Mouse (Mus musculus): ENCODE data around the gene Cog5. TPM values are rescaled to one million over a fixed set of nuclear protein-coding genes. Genes with fewer than 3 reads are reported as not detected.

Gene Cog5
- polyA plus RNA-seq, 1 experiment from 2014 or later: 35.6 TPM

DNA sequence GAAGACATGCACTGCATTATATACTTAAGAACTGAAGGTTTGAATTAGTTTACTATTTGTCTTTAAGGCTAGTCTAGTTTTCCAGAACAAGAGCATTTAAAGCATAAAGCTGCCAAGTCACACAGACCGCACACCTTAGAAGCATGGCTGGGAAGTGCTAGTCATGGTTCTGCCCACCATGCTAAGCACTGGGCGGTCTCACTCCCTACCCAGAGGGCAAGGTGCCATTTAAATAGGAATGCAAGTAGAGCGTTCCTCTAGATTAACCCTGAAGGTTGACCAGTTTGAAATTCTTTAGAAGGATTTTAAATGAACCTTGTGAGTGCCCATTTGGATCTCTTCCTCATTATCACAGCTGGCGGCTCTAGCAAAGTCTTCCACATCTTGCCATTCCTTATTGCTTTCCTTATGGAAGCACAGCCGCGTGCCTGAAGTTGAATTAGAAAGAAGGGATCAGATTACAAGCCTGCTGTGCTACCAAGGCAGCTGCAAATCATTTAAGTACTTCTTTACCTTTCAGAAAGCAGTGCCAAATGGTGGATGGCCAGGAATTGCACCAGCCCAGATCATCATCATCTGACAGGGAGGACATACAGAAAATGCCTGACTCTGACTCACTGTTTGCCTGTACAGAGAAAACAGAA is 282.1 kb downstream of the Cog5 start:
- WGBS: 49% methylated on average over 6 of the region's 6 CpGs
- no peak overlapping the region for H3K27ac ChIP-seq (replicated peaks; ENCODE audit: low read depth, low read length)
- no peak overlapping the region for H3K4me3 ChIP-seq (replicated peaks; ENCODE audit: low read depth, low read length)
- H3K4me2 ChIP-seq (ENCODE audit: low read length): no peak overlapping the region
- no peaks in the 10 kb centered on the region for H3K9me3 ChIP-seq (ENCODE audit: control insufficient read depth, low read length)
- DNase-seq (no peak), ATAC-seq (ENCODE audit: low FRiP score, low TSS enrichment) (no peak)
- H3K4me1 ChIP-seq (ENCODE audit: control insufficient read depth, insufficient read depth, low read length): no peaks in the 10 kb centered on the region
- no peak overlapping the region for H3K9ac ChIP-seq (replicated peaks; ENCODE audit: low read length)
- H3K27me3 ChIP-seq (ENCODE audit: control insufficient read depth, insufficient read depth, low read length): no peaks in the 10 kb centered on the region
- H3K36me3 ChIP-seq (ENCODE audit: control insufficient read depth, insufficient read depth, low read length): peaks cover 79% of the 10 kb centered on the region

DNA sequence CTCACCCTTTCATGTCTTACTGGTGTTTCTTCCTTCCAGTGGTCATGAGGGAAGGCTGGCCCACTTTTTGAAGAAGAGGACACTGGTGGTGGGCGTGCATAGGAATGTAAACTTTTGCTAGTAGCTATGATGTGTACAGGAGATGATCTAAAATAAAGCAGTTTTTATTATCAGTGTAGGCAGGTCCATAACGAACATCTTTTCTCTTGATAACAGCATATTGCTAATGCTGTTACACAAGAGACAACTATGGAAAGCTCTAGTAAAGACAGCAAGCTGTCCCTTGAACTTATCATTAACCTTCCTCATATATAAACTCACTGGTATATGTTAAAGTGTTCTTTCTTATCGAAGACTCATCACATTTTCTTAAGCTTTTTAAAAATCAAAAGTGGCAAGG is 282.9 kb downstream of the Cog5 start:
- H3K4me2 ChIP-seq (ENCODE audit: low read length): no peak overlapping the region
- no peak overlapping the region for H3K27ac ChIP-seq (replicated peaks; ENCODE audit: low read depth, low read length)
- ATAC-seq (ENCODE audit: low FRiP score, low TSS enrichment) (no peak), DNase-seq (no peak)
- no peak overlapping the region for H3K4me3 ChIP-seq (replicated peaks; ENCODE audit: low read depth, low read length)
- no peaks in the 10 kb centered on the region for H3K4me1 ChIP-seq (ENCODE audit: control insufficient read depth, insufficient read depth, low read length)
- no peaks in the 10 kb centered on the region for H3K9me3 ChIP-seq (ENCODE audit: control insufficient read depth, low read length)
- no peaks in the 10 kb centered on the region for H3K27me3 ChIP-seq (ENCODE audit: control insufficient read depth, insufficient read depth, low read length)
- H3K36me3 ChIP-seq (ENCODE audit: control insufficient read depth, insufficient read depth, low read length): peaks cover 77% of the 10 kb centered on the region
- no peak overlapping the region for H3K9ac ChIP-seq (replicated peaks; ENCODE audit: low read length)
- 96% methylated on average over 3 of the region's 3 CpGs for WGBS

DNA sequence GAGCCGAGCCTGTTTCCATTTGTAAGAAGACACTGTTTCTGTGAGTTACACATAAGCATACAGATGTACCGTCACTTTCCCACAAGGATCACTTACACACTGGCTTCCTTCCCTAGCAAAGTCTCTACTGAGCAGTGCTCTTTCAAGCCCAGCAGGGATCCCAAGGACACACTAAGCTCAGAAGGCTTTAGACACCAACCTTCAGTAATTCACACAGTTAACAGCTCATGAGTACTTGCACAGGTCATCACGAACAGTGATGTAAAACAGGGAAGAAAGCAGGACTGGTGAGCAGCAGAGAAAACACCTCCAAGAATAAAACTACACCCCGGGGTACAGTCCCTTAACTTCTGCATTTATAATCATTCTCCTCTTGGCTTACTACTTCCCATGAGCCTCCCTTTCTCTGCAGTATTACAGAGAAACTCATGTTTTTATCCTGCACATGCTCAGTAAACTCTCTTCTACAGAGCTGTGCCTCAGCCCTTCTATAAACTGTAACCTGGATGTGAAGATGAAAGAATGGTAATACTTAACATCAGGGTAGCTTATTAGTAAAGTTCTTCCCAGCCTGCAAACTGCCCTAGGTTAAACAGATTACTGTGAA is 283.8 kb downstream of the Cog5 start:
- Histone ChIP-seq H3K4me1 (ENCODE audit: control insufficient read depth, insufficient read depth, low read length) (no peaks in the 10 kb centered on the region), H3K27me3 (ENCODE audit: control insufficient read depth, insufficient read depth, low read length) (no peaks in the 10 kb centered on the region), H3K27ac (replicated peaks; ENCODE audit: low read depth, low read length) (no peak overlapping the region), H3K4me2 (ENCODE audit: low read length) (no peak overlapping the region), H3K36me3 (ENCODE audit: control insufficient read depth, insufficient read depth, low read length) (peaks cover 79% of the 10 kb centered on the region), H3K9ac (replicated peaks; ENCODE audit: low read length) (no peak overlapping the region), H3K9me3 (ENCODE audit: control insufficient read depth, low read length) (no peaks in the 10 kb centered on the region), H3K4me3 (replicated peaks; ENCODE audit: low read depth, low read length) (no peak overlapping the region)
- 91% methylated on average over 4 of the region's 4 CpGs for WGBS
- DNase-seq: no peak
- no peak for ATAC-seq (ENCODE audit: low FRiP score, low TSS enrichment)

GRCm38 (mm10) chr12:31939026-31939425 is 284.4 kb downstream of the Cog5 start:
- DNase-seq (no peak), ATAC-seq (ENCODE audit: low FRiP score, low TSS enrichment) (no peak)
- Histone ChIP-seq H3K9ac (replicated peaks; ENCODE audit: low read length) (no peak overlapping the region), H3K4me2 (ENCODE audit: low read length) (no peak overlapping the region), H3K36me3 (ENCODE audit: control insufficient read depth, insufficient read depth, low read length) (peaks cover 81% of the 10 kb centered on the region), H3K27ac (replicated peaks; ENCODE audit: low read depth, low read length) (no peak overlapping the region), H3K27me3 (ENCODE audit: control insufficient read depth, insufficient read depth, low read length) (no peaks in the 10 kb centered on the region), H3K9me3 (ENCODE audit: control insufficient read depth, low read length) (no peaks in the 10 kb centered on the region), H3K4me3 (replicated peaks; ENCODE audit: low read depth, low read length) (no peak overlapping the region), H3K4me1 (ENCODE audit: control insufficient read depth, insufficient read depth, low read length) (no peaks in the 10 kb centered on the region)

- DNase-seq (no peak), ATAC-seq (ENCODE audit: low FRiP score, low TSS enrichment) (no peak)
- Histone ChIP-seq H3K4me2 (ENCODE audit: low read length) (no peak overlapping the region), H3K36me3 (ENCODE audit: control insufficient read depth, insufficient read depth, low read length) (peaks cover 45% of the 10 kb centered on the region), H3K9ac (replicated peaks; ENCODE audit: low read length) (no peak overlapping the region), H3K4me3 (replicated peaks; ENCODE audit: low read depth, low read length) (no peak overlapping the region), H3K9me3 (ENCODE audit: control insufficient read depth, low read length) (no peaks in the 10 kb centered on the region), H3K27ac (replicated peaks; ENCODE audit: low read depth, low read length) (no peak overlapping the region), H3K27me3 (ENCODE audit: control insufficient read depth, insufficient read depth, low read length) (no peaks in the 10 kb centered on the region), H3K4me1 (ENCODE audit: control insufficient read depth, insufficient read depth, low read length) (no peaks in the 10 kb centered on the region; the same call in 1 of the 2 replicates)
- 93% methylated on average over 4 of the region's 4 CpGs for WGBS
These were observed 288.5 kb downstream of the Cog5 start for GRCm38 (mm10) chr12:31943020-31943654.

GRCm38 (mm10) chr12:31944405-31944804 is 289.7 kb downstream of the Cog5 start:
- ATAC-seq (ENCODE audit: low FRiP score, low TSS enrichment) (no peak), DNase-seq (no peak)
- 96% methylated on average over 2 of the region's 2 CpGs for whole genome bisulfite sequencing
- Histone ChIP-seq H3K9ac (replicated peaks; ENCODE audit: low read length) (no peak overlapping the region), H3K27ac (replicated peaks; ENCODE audit: low read depth, low read length) (no peak overlapping the region), H3K4me1 (ENCODE audit: control insufficient read depth, insufficient read depth, low read length) (no peaks in the 10 kb centered on the region; the same call in 1 of the 2 replicates), H3K4me2 (ENCODE audit: low read length) (no peak overlapping the region), H3K27me3 (ENCODE audit: control insufficient read depth, insufficient read depth, low read length) (no peaks in the 10 kb centered on the region), H3K4me3 (replicated peaks; ENCODE audit: low read depth, low read length) (no peak overlapping the region), H3K36me3 (ENCODE audit: control insufficient read depth, insufficient read depth, low read length) (peaks cover 33% of the 10 kb centered on the region), H3K9me3 (ENCODE audit: control insufficient read depth, low read length) (no peaks in the 10 kb centered on the region)

DNA sequence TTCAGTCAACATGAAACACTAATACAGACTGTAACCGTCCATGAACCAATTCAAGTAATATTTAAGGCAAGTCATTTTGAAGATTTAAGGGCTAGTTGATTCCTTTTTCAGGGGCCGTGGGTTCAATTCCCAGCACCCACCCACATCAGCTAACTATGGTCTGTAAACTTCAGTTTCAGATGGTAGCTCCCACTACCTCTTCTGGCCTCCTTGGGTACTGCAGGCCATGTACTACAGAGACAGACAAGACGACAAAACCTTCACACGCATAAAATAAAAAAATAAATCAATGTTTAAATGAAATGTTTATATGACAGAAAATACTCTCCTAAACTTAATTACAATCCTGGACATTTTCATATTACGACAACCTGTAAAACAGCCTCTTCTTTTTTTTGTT is 292.8 kb downstream of the Cog5 start:
- ATAC-seq (ENCODE audit: low FRiP score, low TSS enrichment) (no peak), DNase-seq (peak; percentile 17)
- H3K4me3 ChIP-seq (replicated peaks; ENCODE audit: low read depth, low read length): no peak overlapping the region
- no peaks in the 10 kb centered on the region for H3K9me3 ChIP-seq (ENCODE audit: control insufficient read depth, low read length)
- no peaks in the 10 kb centered on the region for H3K27me3 ChIP-seq (ENCODE audit: control insufficient read depth, insufficient read depth, low read length)
- H3K36me3 ChIP-seq (ENCODE audit: control insufficient read depth, insufficient read depth, low read length): peaks cover 14% of the 10 kb centered on the region
- no peak overlapping the region for H3K4me2 ChIP-seq (ENCODE audit: low read length)
- WGBS: 97% methylated on average over 5 of the region's 5 CpGs
- H3K4me1 ChIP-seq (ENCODE audit: control insufficient read depth, insufficient read depth, low read length): no peaks in the 10 kb centered on the region; the same call in 1 of the 2 replicates
- no peak overlapping the region for H3K9ac ChIP-seq (replicated peaks; ENCODE audit: low read length)
- H3K27ac ChIP-seq (replicated peaks; ENCODE audit: low read depth, low read length): no peak overlapping the region

GRCm38 (mm10) chr12:31948101-31949000 is 293.7 kb downstream of the Cog5 start:
- Histone ChIP-seq H3K27me3 (ENCODE audit: control insufficient read depth, insufficient read depth, low read length) (no peaks in the 10 kb centered on the region), H3K4me2 (ENCODE audit: low read length) (peak overlapping the region; percentile 66), H3K4me1 (ENCODE audit: control insufficient read depth, insufficient read depth, low read length) (no peaks in the 10 kb centered on the region; the same call in 1 of the 2 replicates), H3K9me3 (ENCODE audit: control insufficient read depth, low read length) (no peaks in the 10 kb centered on the region), H3K36me3 (ENCODE audit: control insufficient read depth, insufficient read depth, low read length) (peaks cover 6% of the 10 kb centered on the region), H3K9ac (replicated peaks; ENCODE audit: low read length) (peak overlapping the region; percentile 80), H3K4me3 (replicated peaks; ENCODE audit: low read depth, low read length) (peak overlapping the region; percentile 91), H3K27ac (replicated peaks; ENCODE audit: low read depth, low read length) (peak overlapping the region; percentile 98)
- WGBS: 13% methylated on average over 7 of the region's 7 CpGs
- DNase-seq: peak; percentile 23
- no peak for ATAC-seq (ENCODE audit: low FRiP score, low TSS enrichment)
